Mouse (Mus musculus): Measurements from ENCODE around the gene Vwa8.

DNA sequence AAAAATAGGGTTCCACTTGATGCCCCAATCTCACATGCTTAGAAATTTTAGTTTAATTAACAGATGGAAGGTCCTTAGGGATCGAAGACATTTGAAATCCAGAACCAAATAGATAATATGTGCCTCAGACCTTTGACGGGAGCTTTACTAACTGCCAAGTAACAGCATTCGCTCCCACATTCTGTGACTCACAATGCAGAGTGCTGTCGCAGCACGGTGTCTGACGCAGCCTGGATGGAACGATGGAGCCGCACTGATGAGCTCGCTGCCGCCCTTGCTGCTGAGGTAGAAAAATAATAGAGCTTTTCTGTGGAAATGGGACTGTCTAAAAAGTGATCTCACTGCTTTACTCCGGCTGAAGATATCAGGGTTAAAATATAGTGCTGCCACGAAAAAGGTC lies 248.3 kb downstream of the Vwa8 start:
- TF ChIP-seq CTCF (IDR thresholded peaks at IDR 0.05; ENCODE audit: insufficient read depth, low read depth, low read length) (no peak), POLR2A (IDR thresholded peaks at IDR 0.05; ENCODE audit: insufficient read depth, low read depth, low read length) (no peak)

Measured in olfactory bulb, adult 2 months (tissue).